Mouse (Mus musculus): Measurements from ENCODE around the gene Scd2. TPM values are rescaled to one million over a fixed set of nuclear protein-coding genes. Genes with fewer than 3 reads are reported as not detected.

Scd2 gene
- polyA plus RNA-seq, 1 experiment from 2014 or later = 195 TPM

Small RNA genes lying within 50 kb of the gene (microRNA-seq; reads per million reads assigned to microRNA genes)
- gene Mir5114 = not detected

Other genes with a start within 250 kb of the Scd2 start
- gene Erlin1, start 223.9 kb upstream of the Scd2 start, polyA plus RNA-seq (2015; fragmentation: Nextera tagmentation; extraction: Ambion mirVana) = 46.5 and 51.4 TPM in 2 replicates
- gene Chuk, start 186.2 kb upstream of the Scd2 start, polyA plus RNA-seq (2015; fragmentation: Nextera tagmentation; extraction: Ambion mirVana) = 47.7 and 48.4 TPM in 2 replicates
- 31.0 and 34.2 TPM in 2 replicates for gene Cwf19l1, start 157.8 kb upstream of the Scd2 start, polyA plus RNA-seq (2015; fragmentation: Nextera tagmentation; extraction: Ambion mirVana)
- gene Bloc1s2, start 147.2 kb upstream of the Scd2 start, polyA plus RNA-seq (2015; fragmentation: Nextera tagmentation; extraction: Ambion mirVana) = 87.4 and 93.7 TPM in 2 replicates
- gene Pkd2l1, start 101.2 kb upstream of the Scd2 start, polyA plus RNA-seq (2015; fragmentation: Nextera tagmentation; extraction: Ambion mirVana) = 0.05 and 0.09 TPM in 2 replicates
- 0.45 and 0.66 TPM in 2 replicates for gene Scd3, start 90.4 kb upstream of the Scd2 start, polyA plus RNA-seq (2015; fragmentation: Nextera tagmentation; extraction: Ambion mirVana)
- 0.09 and 0.10 TPM in 2 replicates for gene Scd4, start 39.4 kb downstream of the Scd2 start, polyA plus RNA-seq (2015; fragmentation: Nextera tagmentation; extraction: Ambion mirVana)
- gene Scd1, start 114.2 kb downstream of the Scd2 start, polyA plus RNA-seq (2015; fragmentation: Nextera tagmentation; extraction: Ambion mirVana) = 4.1 and 5.2 TPM in 2 replicates
- gene Wnt8b, start 199.8 kb downstream of the Scd2 start, polyA plus RNA-seq (2015; fragmentation: Nextera tagmentation; extraction: Ambion mirVana) = 2.6 and 3.4 TPM in 2 replicates

Measured in kidney, embryonic 15.5 days (tissue).